7 mouse cellular contexts compared by ENCODE assay signal in genomic region chr3:116807811-116808506, GRCm38 (mm10). TPM values are rescaled to one million over a fixed set of nuclear protein-coding genes. Genes with fewer than 3 reads are reported as not detected.
A peak's percentile ranks its signal among the peaks of the same experiment; 100 is the strongest.
DNase-seq lines count a peak whose midpoint lies in the region; ATAC-seq and TF ChIP-seq lines count a peak whose summit lies in the region.

Gene Agl (minus strand): TSS chr3:116808166.

- H3K27me3 ChIP-seq in embryonic facial prominence, embryonic 12.5 days: no peaks in the 10 kb centered on the region
- no peaks in the 10 kb centered on the region for H3K27me3 ChIP-seq in kidney, adult 2 months (replicated peaks; ENCODE audit: control insufficient read depth, insufficient read depth, low read length)
- H3K27me3 ChIP-seq in limb, embryonic 12.5 days: no peaks in the 10 kb centered on the region
- H3K27me3 ChIP-seq in midbrain, embryonic 15.5 days (replicated peaks): no peaks in the 10 kb centered on the region
- H3K27me3 ChIP-seq in spleen, adult 2 months (ENCODE audit: control insufficient read depth, insufficient read depth, low read length): no peaks in the 10 kb centered on the region

- H3K4me1 ChIP-seq in embryonic facial prominence, embryonic 12.5 days: peaks cover 4% of the 10 kb centered on the region; the same call in 1 of the 2 replicates
- peaks cover 8% of the 10 kb centered on the region; the same call in 1 of the 2 replicates for H3K4me1 ChIP-seq in kidney, adult 2 months (ENCODE audit: control insufficient read depth, insufficient read depth, low read length)
- H3K4me1 ChIP-seq in limb, embryonic 12.5 days (replicated peaks): peaks cover 7% of the 10 kb centered on the region
- peaks cover 25% of the 10 kb centered on the region for H3K4me1 ChIP-seq in midbrain, embryonic 15.5 days
- H3K4me1 ChIP-seq in spleen, adult 2 months (ENCODE audit: control insufficient read depth, insufficient read depth, insufficient read length): no peaks in the 10 kb centered on the region

- DNase-seq in adrenal gland, postnatal 25 days: peak; percentile 98
- peak; percentile 96 to 97 for DNase-seq in heart, adult 18-20 months
- DNase-seq in kidney, adult 2 months: peak; percentile 98
- peak; percentile 75 to 91 for DNase-seq in spleen, adult 2 months (ENCODE audit: low read depth in 1 of 2, low spot score in 2 of 2)

- H3K9me3 ChIP-seq in embryonic facial prominence, embryonic 12.5 days: no peaks in the 10 kb centered on the region
- H3K9me3 ChIP-seq in limb, embryonic 12.5 days: no peaks in the 10 kb centered on the region
- H3K9me3 ChIP-seq in midbrain, embryonic 15.5 days: no peaks in the 10 kb centered on the region

- peak within 1 kb of the TSS; percentile 51 for H3K4me2 ChIP-seq in embryonic facial prominence, embryonic 12.5 days (replicated peaks)
- peak within 1 kb of the TSS; percentile 62 for H3K4me2 ChIP-seq in limb, embryonic 12.5 days
- peak within 1 kb of the TSS; percentile 64 for H3K4me2 ChIP-seq in midbrain, embryonic 15.5 days

- no peak for TF ChIP-seq CTCF in kidney, adult 2 months (conservative IDR thresholded peaks at IDR 0.05; ENCODE audit: insufficient read depth, insufficient read length, low read depth, low read length)
- TF ChIP-seq CTCF in spleen, adult 2 months (IDR thresholded peaks at IDR 0.05; ENCODE audit: extremely low read depth, insufficient read depth, insufficient read length, insufficient replicate concordance): no peak

- TF ChIP-seq POLR2A in kidney, adult 2 months (IDR thresholded peaks at IDR 0.05; ENCODE audit: low read depth, low read length): no peak
- TF ChIP-seq POLR2A in spleen, adult 2 months (IDR thresholded peaks at IDR 0.05; ENCODE audit: low read depth, low read length): peak; percentile 50

- H3K36me3 ChIP-seq in embryonic facial prominence, embryonic 12.5 days: 0 out of 2 replicates have a peak, but pooled peaks cover 2% of the 10 kb centered on the region
- H3K36me3 ChIP-seq in kidney, adult 2 months (ENCODE audit: control insufficient read depth, insufficient read depth, low read length): no peaks in the 10 kb centered on the region; the same call in 1 of the 2 replicates
- H3K36me3 ChIP-seq in limb, embryonic 12.5 days: no peaks in the 10 kb centered on the region
- H3K36me3 ChIP-seq in midbrain, embryonic 15.5 days (replicated peaks): no peaks in the 10 kb centered on the region
- no peaks in the 10 kb centered on the region; the same call in 1 of the 2 replicates for H3K36me3 ChIP-seq in spleen, adult 2 months (ENCODE audit: control insufficient read depth, insufficient read depth, low read length)

- peak within 1 kb of the TSS; percentile 77 for H3K9ac ChIP-seq in embryonic facial prominence, embryonic 12.5 days
- H3K9ac ChIP-seq in limb, embryonic 12.5 days (replicated peaks): peak within 1 kb of the TSS; percentile 70
- peak within 1 kb of the TSS; percentile 80 for H3K9ac ChIP-seq in midbrain, embryonic 15.5 days

- peak within 1 kb of the TSS; percentile 88 for H3K27ac ChIP-seq in embryonic facial prominence, embryonic 12.5 days
- peak within 1 kb of the TSS; percentile 66 for H3K27ac ChIP-seq in kidney, adult 2 months (ENCODE audit: insufficient read depth, low read depth, low read length)
- H3K27ac ChIP-seq in limb, embryonic 12.5 days: peak within 1 kb of the TSS; percentile 78
- H3K27ac ChIP-seq in midbrain, embryonic 15.5 days: peak within 1 kb of the TSS; percentile 91
- H3K27ac ChIP-seq in spleen, adult 2 months (ENCODE audit: insufficient read depth, low read length): peak within 1 kb of the TSS; percentile 79

- WGBS in embryonic facial prominence, embryonic 12.5 days: under 1% methylated on average over 54 of the region's 57 CpGs
- under 1% methylated on average over 57 of the region's 57 CpGs for WGBS in kidney, adult 2 months
- WGBS in limb, embryonic 12.5 days: under 1% methylated on average over 57 of the region's 57 CpGs
- under 1% methylated on average over 56 of the region's 57 CpGs for WGBS in midbrain, embryonic 15.5 days
- 1% methylated on average over 56 of the region's 57 CpGs for WGBS in spleen, adult 2 months

- peak; percentile 99 for ATAC-seq in embryonic facial prominence, embryonic 12.5 days (ENCODE audit: insufficient number of reproducible peaks, insufficient read depth, low FRiP score, low TSS enrichment)
- peak; percentile 99 for ATAC-seq in limb, embryonic 12.5 days (ENCODE audit: insufficient number of reproducible peaks, insufficient read depth, low FRiP score, low TSS enrichment, low read depth)
- peak; percentile 100 for ATAC-seq in midbrain, embryonic 15.5 days (replicated peaks)

- peak within 1 kb of the TSS; percentile 63 for H3K4me3 ChIP-seq in embryonic facial prominence, embryonic 12.5 days
- peak within 1 kb of the TSS; percentile 71 for H3K4me3 ChIP-seq in kidney, adult 2 months (ENCODE audit: insufficient read depth, low read depth, low read length)
- H3K4me3 ChIP-seq in limb, embryonic 12.5 days (replicated peaks): peak within 1 kb of the TSS; percentile 80
- H3K4me3 ChIP-seq in midbrain, embryonic 15.5 days: peak within 1 kb of the TSS; percentile 77
- peak within 1 kb of the TSS; percentile 80 for H3K4me3 ChIP-seq in spleen, adult 2 months (ENCODE audit: extremely low read depth, insufficient read depth, insufficient read length)

RNA-seq across cellular contexts. Expression of gene Agl, which starts in this region (rescaled TPM):
- total RNA-seq in adrenal gland, postnatal 25 days (2021): 50.5 and 57.7 TPM in 2 replicates
- polyA plus RNA-seq in embryonic facial prominence, embryonic 12.5 days (2016; fragmentation: Nextera tagmentation; extraction: Ambion mirVana): 17.2 and 19.3 TPM in 2 replicates
- total RNA-seq in heart, adult 18-20 months (2021): 100 to 1,000 TPM; 189 to 193 TPM
- polyA plus RNA-seq in kidney, adult 2 months (2012; rRNA removed): 12.7 and 13.6 TPM in 2 replicates
- 16.3 and 16.4 TPM in 2 replicates for polyA plus RNA-seq in limb, embryonic 12.5 days (2016; fragmentation: Nextera tagmentation; extraction: Ambion mirVana)
- 15.8 and 17.6 TPM in 2 replicates for polyA plus RNA-seq in midbrain, embryonic 15.5 days (2015; fragmentation: Nextera tagmentation; extraction: Ambion mirVana)
- 2.4 and 2.5 TPM in 2 replicates for polyA plus RNA-seq in spleen, adult 2 months (2012; rRNA removed)

Comparison
In these comparisons a context has a peak if more than half of its experiments do, and no peak if none do; other contexts are left out.
1. Peak in every context shown above with its lines: DNase-seq, ATAC-seq, H3K4me3 ChIP-seq and H3K27ac ChIP-seq.